Mouse (Mus musculus) liver, embryonic 16.5 days (tissue): Measurements from ENCODE around the gene Supt7l. TPM values are rescaled to one million over a fixed set of nuclear protein-coding genes. Genes with fewer than 3 reads are reported as not detected.
"Not testable (repeated sequence)": the region's sequence is repeated elsewhere in the genome, so short reads cannot be mapped to it uniquely, and the experiment has no call there.

Experiments used
- ATAC-seq: fragments of 200-750 bp; cut with Nextera tagmentation; 2 replicates; pipeline ENCODE4 v1.8.0; 2017; ENCODE audit warnings: low read depth, mild to moderate bottlenecking, moderate number of reproducible peaks, moderate library complexity
- H3K27ac ChIP-seq: fragments of 300-500 bp; sonication (generic); 2 replicates; pipeline ENCODE4 v1.5.1; 2014; ENCODE audit warnings: mild to moderate bottlenecking, low read length
- H3K27me3 ChIP-seq: fragments of 300-500 bp; sonication (generic); 2 replicates; pipeline ENCODE4 v1.6.1; 2014; ENCODE audit warnings: low read depth, low read length, mixed read lengths; ENCODE audit not compliant: control insufficient read depth, insufficient read depth
- H3K36me3 ChIP-seq: fragments of 300-500 bp; sonication (generic); 2 replicates; pipeline ENCODE4 v1.6.1; 2014; ENCODE audit warnings: mild to moderate bottlenecking; ENCODE audit not compliant: control insufficient read depth, insufficient read depth
- H3K4me1 ChIP-seq: fragments of 300-500 bp; sonication (generic); 2 replicates; pipeline ENCODE4 v1.6.1; 2014; ENCODE audit warnings: low read depth, low read length, mixed read lengths; ENCODE audit not compliant: control insufficient read depth
- H3K4me2 ChIP-seq: fragments of 300-500 bp; sonication (generic); 2 replicates; pipeline ENCODE4 v1.6.1; 2014; ENCODE audit warnings: low read depth, low read length, mixed read lengths
- H3K4me3 ChIP-seq: fragments of 300-500 bp; sonication (generic); 2 replicates; pipeline ENCODE4 v1.5.1; 2014; ENCODE audit warnings: low read depth, mild to moderate bottlenecking, low read length
- H3K9ac ChIP-seq: fragments of 300-500 bp; sonication (generic); 2 replicates; pipeline ENCODE4 v1.6.1; 2014; ENCODE audit warnings: low read depth, low read length
- H3K9me3 ChIP-seq: fragments of 300-500 bp; sonication (generic); replicated peaks from 2 replicates; pipeline ENCODE4 v1.6.1; 2016; ENCODE audit warnings: low read length; ENCODE audit not compliant: control insufficient read depth
- WGBS: fragments of 180-500 bp; shearing (Covaris S2); extraction: QIAGEN DNeasy Blood & Tissue Kit; methylation state at CpG from one replicate; pipeline ENCODE4 v1.1.7; 2014; ENCODE audit not compliant: insufficient replicate concordance; 5-methylcytosine and 5-hydroxymethylcytosine counted together
- polyA plus RNA-seq: library from polyadenylated mRNA; unstranded; fragments of >200 nt; fragmentation: Nextera tagmentation; extraction: Ambion mirVana; gene quantifications from 2 replicates; pipeline ENCODE4 v1.2.1, GENCODE M21; 2015

Supt7l gene
- 7.5 and 8.4 TPM in 2 replicates for polyA plus RNA-seq

DNA sequence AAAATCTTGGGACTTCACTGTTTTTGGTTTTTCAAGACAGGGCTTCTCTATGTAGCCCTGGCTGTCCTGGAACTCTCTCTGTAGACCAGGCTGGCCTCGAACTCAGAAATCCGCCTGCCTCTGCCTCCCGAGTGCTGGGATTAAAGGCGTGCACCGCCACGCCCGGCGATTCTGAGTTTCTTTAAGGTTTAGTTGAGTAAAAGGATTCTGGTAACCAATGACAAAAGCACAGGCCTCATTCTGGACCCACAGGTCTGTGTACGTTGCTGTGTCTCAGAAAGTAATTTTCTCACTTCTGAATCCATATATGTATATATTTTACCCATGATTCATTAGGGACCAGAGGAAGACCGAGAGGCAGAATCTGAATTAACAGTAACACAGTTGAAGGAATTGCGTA is at the start of gene Supt7l:
Supt7l (minus strand) TSS at position 101 of the 400 bp plus-strand sequence.
- H3K9me3 ChIP-seq, H3K27me3 ChIP-seq, ATAC-seq: not testable (repeated sequence)
- Histone ChIP-seq H3K4me1 (peaks cover 13% of the 10 kb centered on the region), H3K36me3 (peaks cover 17% of the 10 kb centered on the region), H3K4me2 (peak within 1 kb of the TSS; percentile 90), H3K4me3 (peak within 1 kb of the TSS; percentile 91), H3K9ac (peak within 1 kb of the TSS; percentile 86), H3K27ac (peak within 1 kb of the TSS; percentile 31; the same call in 1 of the 2 replicates)
- 62% methylated on average over 11 of the region's 11 CpGs for WGBS

DNA sequence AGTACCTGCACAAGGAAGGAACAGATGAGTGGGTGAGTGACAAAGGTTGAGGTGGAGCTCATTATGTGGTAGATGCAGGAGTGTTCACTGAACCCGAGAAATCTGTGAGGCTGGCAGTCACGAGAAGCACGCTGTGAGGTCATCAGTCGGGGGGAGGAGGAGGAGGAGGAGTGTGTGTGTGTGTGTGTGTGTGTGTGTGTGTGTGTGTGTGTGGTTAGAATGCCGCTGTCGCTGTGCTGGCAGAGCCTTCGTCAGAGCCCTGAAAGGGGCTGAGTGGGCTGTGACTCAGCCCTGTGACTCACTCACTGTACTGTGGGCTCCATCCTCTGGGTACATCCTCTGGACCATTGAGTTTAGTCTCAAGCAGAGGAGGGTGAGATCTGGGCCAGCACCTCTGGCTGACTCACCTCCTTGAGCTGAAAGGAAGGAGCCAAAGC is 49.0 kb upstream of the Supt7l start:
- no peaks in the 10 kb centered on the region for H3K4me1 ChIP-seq
- no peak overlapping the region for H3K9ac ChIP-seq
- no peaks in the 10 kb centered on the region for H3K27me3 ChIP-seq
- H3K9me3 ChIP-seq = no peaks in the 10 kb centered on the region
- 53% methylated on average over 7 of the region's 7 CpGs for WGBS
- H3K36me3 ChIP-seq = no peaks in the 10 kb centered on the region
- no peak overlapping the region for H3K27ac ChIP-seq
- no peak for ATAC-seq
- H3K4me3 ChIP-seq = no peak overlapping the region
- no peak overlapping the region for H3K4me2 ChIP-seq

DNA sequence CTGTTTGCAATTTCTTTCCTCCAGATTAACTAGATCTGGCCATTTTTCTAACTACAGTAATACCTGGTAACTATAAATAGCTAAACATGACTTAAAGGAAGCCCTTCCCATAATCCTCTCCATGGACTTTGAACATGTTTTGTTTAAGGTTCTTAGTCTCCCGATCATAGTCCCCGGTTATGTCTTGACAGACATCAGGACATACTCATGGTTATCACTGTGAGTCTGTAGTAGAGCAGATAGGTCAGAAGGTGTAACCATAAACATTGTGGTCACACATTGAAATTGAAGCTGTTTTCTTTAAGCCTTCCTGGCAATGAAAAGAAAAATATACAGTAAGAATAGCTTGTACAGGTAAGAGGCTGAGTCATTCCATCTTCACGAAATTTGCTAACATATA is 46.1 kb upstream of the Supt7l start:
- Histone ChIP-seq H3K9ac (no peak overlapping the region), H3K27ac (no peak overlapping the region), H3K27me3 (no peaks in the 10 kb centered on the region), H3K36me3 (no peaks in the 10 kb centered on the region), H3K4me3 (no peak overlapping the region), H3K9me3 (no peaks in the 10 kb centered on the region), H3K4me2 (no peak overlapping the region), H3K4me1 (no peaks in the 10 kb centered on the region)
- ATAC-seq = no peak
- WGBS = 70% methylated on average over 3 of the region's 3 CpGs

DNA sequence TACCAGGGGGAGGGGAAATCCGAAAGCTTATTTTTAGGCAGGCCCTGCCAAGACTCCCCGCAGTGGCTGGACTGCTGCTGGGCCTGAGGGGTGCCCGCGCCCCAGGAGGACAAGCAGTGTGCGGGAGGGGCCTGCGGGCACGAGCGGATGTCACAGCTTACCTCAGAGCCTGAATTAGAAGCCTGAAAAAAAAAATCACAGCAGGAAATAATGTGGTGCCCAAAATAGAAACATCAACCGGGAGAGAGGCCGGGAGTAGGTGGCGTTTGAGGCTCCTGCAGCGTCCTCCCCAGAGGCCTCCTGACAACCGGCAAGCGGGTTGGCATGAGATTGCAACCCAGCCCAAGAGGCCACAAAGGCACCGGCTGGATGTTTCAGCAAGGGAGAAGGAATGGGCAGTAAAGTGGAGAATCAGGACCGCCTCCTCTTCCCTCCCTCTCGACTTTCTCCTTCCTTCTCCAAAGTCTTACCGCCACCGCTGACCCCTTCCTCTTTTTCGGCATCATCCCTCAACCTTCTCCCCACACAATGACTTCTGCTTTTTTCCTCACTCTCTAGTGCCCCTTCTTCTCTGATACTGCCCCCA is 43.5 kb upstream of the Supt7l start:
- ATAC-seq = no peak
- H3K4me2 ChIP-seq = peak overlapping the region; percentile 4; the same call in 1 of the 2 replicates
- H3K27me3 ChIP-seq = no peaks in the 10 kb centered on the region
- no peak overlapping the region; the same call in 1 of the 2 replicates for H3K27ac ChIP-seq
- H3K4me1 ChIP-seq = no peaks in the 10 kb centered on the region
- no peaks in the 10 kb centered on the region for H3K36me3 ChIP-seq
- no peaks in the 10 kb centered on the region for H3K9me3 ChIP-seq
- no peak overlapping the region for H3K9ac ChIP-seq
- WGBS = 5% methylated on average over 20 of the region's 20 CpGs
- peak overlapping the region; percentile 25 for H3K4me3 ChIP-seq

DNA sequence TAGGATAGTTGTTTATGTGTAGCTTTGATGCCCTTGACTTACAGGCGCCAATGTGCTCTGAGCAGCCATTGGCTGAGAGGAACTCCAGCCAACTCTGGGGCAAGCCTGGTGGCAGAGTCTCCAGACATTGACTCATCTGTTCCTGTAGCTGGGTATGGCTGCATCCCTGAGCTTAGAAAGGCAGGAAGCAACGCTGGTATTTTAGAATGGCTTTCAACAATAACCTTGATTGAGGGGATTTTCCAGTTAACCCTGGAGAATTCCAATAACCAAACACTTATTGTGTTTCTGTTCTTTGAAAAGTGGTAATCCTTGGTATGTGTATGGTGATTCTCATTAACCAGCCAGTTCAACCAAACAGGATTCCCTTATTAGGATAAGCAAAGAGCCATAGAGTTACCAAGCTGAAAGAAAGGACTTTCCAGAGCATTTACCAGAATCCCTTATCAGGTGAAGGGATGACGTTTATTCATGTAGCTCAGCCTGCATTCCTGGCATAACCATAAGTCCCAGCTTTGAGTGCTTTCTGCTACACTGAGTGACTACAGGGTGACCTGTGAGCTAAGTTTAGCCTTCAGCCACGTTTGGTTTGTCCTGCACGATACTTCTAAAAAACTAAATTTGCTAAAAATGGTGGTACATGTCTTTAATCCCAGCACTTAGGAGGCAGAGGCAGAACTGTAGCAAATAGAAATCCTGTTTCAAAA is 40.5 kb upstream of the Supt7l start:
- no peaks in the 10 kb centered on the region for H3K9me3 ChIP-seq
- H3K9ac ChIP-seq = no peak overlapping the region
- no peak for ATAC-seq
- H3K27me3 ChIP-seq = no peaks in the 10 kb centered on the region
- H3K4me2 ChIP-seq = no peak overlapping the region
- no peaks in the 10 kb centered on the region for H3K36me3 ChIP-seq
- no peaks in the 10 kb centered on the region for H3K4me1 ChIP-seq
- H3K27ac ChIP-seq = no peak overlapping the region
- 49% methylated on average over 5 of the region's 5 CpGs for WGBS
- H3K4me3 ChIP-seq = no peak overlapping the region

DNA sequence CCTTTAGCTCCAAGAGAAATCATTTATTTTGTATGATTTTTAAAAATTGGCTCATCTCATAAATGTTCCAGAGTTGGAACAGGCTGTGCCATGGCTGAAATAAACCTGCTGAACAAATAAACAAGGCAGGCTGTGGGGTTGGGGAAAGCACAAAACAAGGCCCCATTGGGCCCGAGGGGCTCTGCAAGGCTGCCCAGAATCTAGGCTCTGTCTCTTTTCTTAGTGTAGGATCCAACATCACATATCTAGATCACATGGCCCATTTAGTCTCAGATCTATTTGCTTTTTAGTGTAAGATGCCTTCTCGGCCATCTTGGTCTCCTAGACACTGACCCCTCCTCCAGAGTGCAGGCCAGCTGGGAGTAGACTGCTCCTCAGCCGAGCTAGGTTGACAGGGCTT is 38.9 kb upstream of the Supt7l start:
- no peak overlapping the region for H3K4me2 ChIP-seq
- no peaks in the 10 kb centered on the region for H3K27me3 ChIP-seq
- ATAC-seq = no peak
- H3K9me3 ChIP-seq = no peaks in the 10 kb centered on the region
- 65% methylated on average over 3 of the region's 3 CpGs for WGBS
- H3K4me3 ChIP-seq = no peak overlapping the region
- H3K27ac ChIP-seq = no peak overlapping the region
- H3K4me1 ChIP-seq = no peaks in the 10 kb centered on the region
- no peak overlapping the region for H3K9ac ChIP-seq
- no peaks in the 10 kb centered on the region; the same call in 1 of the 2 replicates for H3K36me3 ChIP-seq

DNA sequence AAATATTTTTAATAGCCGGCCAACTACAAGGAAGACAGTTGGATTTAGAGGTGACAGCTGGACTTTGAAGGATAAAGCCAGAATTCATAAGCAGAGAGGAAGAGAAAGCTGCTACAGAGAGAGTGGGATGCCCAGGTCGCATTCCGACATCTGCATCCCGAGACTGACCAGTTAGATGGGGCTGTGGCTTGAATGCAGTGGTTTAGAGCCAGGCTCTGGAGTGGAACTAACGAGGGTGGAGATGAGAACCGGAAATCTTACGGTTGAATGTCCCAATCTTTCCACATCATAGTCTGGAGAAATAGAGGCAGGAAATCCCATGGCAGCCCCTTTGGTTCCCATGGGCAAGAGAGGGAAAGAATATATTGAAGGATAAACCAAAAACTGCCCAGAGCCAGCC is 38.4 kb upstream of the Supt7l start:
- Histone ChIP-seq H3K9me3 (no peaks in the 10 kb centered on the region), H3K4me3 (no peak overlapping the region), H3K4me2 (no peak overlapping the region), H3K36me3 (no peaks in the 10 kb centered on the region; the same call in 1 of the 2 replicates), H3K9ac (no peak overlapping the region), H3K27ac (no peak overlapping the region), H3K4me1 (no peaks in the 10 kb centered on the region), H3K27me3 (no peaks in the 10 kb centered on the region)
- 84% methylated on average over 7 of the region's 7 CpGs for WGBS
- no peak for ATAC-seq

DNA sequence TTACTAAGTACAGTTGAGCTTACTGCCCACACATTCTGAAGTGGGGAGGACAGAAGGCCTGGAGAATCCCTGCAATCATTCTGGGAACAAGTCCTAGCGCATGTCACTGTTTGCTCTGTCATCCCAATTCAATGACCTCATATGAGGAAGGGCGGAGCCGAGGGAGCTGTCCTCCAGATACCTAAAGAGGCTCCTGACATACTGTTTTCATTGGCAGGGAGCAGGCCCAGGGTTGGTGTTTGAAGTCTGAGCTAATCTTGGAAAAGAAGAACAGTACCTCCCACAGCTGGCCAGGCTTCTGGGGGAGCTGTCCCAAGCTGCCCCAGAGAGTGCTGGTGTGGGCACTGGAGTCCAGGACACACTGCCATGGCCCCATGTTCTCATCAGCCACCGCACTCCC is 37.4 kb upstream of the Supt7l start:
- Histone ChIP-seq H3K4me2 (no peak overlapping the region), H3K27ac (no peak overlapping the region), H3K4me3 (no peak overlapping the region), H3K36me3 (no peaks in the 10 kb centered on the region; the same call in 1 of the 2 replicates), H3K4me1 (no peaks in the 10 kb centered on the region), H3K9ac (no peak overlapping the region), H3K9me3 (no peaks in the 10 kb centered on the region), H3K27me3 (no peaks in the 10 kb centered on the region)
- WGBS = 67% methylated on average over 4 of the region's 4 CpGs
- no peak for ATAC-seq

DNA sequence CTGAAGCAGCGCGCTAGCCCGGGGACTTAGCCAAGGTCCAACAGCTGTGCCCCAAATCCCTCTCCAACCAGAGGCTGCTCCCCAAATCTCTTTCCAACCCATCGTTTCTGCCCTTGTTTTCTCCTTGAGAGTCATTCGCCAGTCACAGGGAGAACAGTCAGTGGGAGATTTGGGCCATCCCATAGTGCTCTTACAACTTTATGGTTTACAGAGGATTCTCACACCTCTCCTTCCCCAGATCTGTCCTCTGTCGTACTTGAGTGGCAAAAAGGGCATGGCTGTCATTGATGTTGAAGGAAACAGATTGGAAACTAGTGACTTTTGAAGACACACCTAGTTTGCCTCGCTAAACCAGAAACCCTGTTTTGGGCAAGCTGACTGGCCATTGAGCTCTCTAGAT is 36.3 kb upstream of the Supt7l start:
- Histone ChIP-seq H3K4me2 (no peak overlapping the region), H3K4me1 (no peaks in the 10 kb centered on the region), H3K27me3 (no peaks in the 10 kb centered on the region), H3K4me3 (no peak overlapping the region), H3K9me3 (no peaks in the 10 kb centered on the region), H3K27ac (no peak overlapping the region), H3K36me3 (no peaks in the 10 kb centered on the region; the same call in 1 of the 2 replicates), H3K9ac (no peak overlapping the region)
- 35% methylated on average over 7 of the region's 7 CpGs for WGBS
- no peak for ATAC-seq
